Mouse (Mus musculus) midbrain, embryonic 16.5 days (tissue): ENCODE measurements at regions not wholly inside any gene's neighbourhood (a gene's known extent, or its start where the extent isn't known, plus 50 kb on each side); places are given as distances from the start of the nearest gene placed in this dataset.

Experiments used
- ATAC-seq: fragments of 200-750 bp; cut with Nextera tagmentation; 2 replicates; pipeline ENCODE4 v1.8.0; 2017; ENCODE audit warnings: moderate TSS enrichment
- H3K27ac ChIP-seq: fragments of 300-500 bp; sonication (generic); 2 replicates; pipeline ENCODE4 v1.5.1; 2014; ENCODE audit warnings: mild to moderate bottlenecking, low read length, mixed read lengths
- H3K27me3 ChIP-seq: fragments of 300-500 bp; sonication (generic); 2 replicates; pipeline ENCODE4 v1.6.1; 2014; ENCODE audit warnings: low read depth, low read length, mixed read lengths; ENCODE audit not compliant: control insufficient read depth, insufficient read depth
- H3K36me3 ChIP-seq: fragments of 300-500 bp; sonication (generic); 2 replicates; pipeline ENCODE4 v1.6.1; 2014; ENCODE audit warnings: mild to moderate bottlenecking, low read length, moderate library complexity, mixed read lengths; ENCODE audit not compliant: control insufficient read depth, insufficient read depth
- H3K4me1 ChIP-seq: fragments of 300-500 bp; sonication (generic); 2 replicates; pipeline ENCODE4 v1.6.1; 2014; ENCODE audit warnings: mild to moderate bottlenecking, low read length, mixed read lengths; ENCODE audit not compliant: control insufficient read depth, insufficient read depth
- H3K4me2 ChIP-seq: fragments of 300-500 bp; sonication (generic); 2 replicates; pipeline ENCODE4 v1.6.1; 2014; ENCODE audit warnings: mild to moderate bottlenecking, low read length, mixed read lengths
- H3K4me3 ChIP-seq: fragments of 300-500 bp; sonication (generic); 2 replicates; pipeline ENCODE4 v1.5.1; 2014; ENCODE audit warnings: low read depth, mild to moderate bottlenecking, low read length, moderate library complexity, mixed read lengths
- H3K9ac ChIP-seq: fragments of 300-500 bp; sonication (generic); 2 replicates; pipeline ENCODE4 v1.6.1; 2014; ENCODE audit warnings: low read depth, low read length, mixed read lengths
- H3K9me3 ChIP-seq: fragments of 300-500 bp; sonication (generic); replicated peaks from 2 replicates; pipeline ENCODE4 v1.6.1; 2014; ENCODE audit warnings: mild to moderate bottlenecking, low read length, mixed read lengths; ENCODE audit not compliant: control insufficient read depth, poor library complexity, severe bottlenecking
- WGBS: fragments of 180-500 bp; shearing (Covaris S2); extraction: QIAGEN DNeasy Blood & Tissue Kit; methylation state at CpG from one replicate; pipeline ENCODE4 v1.1.7; 2014; 5-methylcytosine and 5-hydroxymethylcytosine counted together

DNA sequence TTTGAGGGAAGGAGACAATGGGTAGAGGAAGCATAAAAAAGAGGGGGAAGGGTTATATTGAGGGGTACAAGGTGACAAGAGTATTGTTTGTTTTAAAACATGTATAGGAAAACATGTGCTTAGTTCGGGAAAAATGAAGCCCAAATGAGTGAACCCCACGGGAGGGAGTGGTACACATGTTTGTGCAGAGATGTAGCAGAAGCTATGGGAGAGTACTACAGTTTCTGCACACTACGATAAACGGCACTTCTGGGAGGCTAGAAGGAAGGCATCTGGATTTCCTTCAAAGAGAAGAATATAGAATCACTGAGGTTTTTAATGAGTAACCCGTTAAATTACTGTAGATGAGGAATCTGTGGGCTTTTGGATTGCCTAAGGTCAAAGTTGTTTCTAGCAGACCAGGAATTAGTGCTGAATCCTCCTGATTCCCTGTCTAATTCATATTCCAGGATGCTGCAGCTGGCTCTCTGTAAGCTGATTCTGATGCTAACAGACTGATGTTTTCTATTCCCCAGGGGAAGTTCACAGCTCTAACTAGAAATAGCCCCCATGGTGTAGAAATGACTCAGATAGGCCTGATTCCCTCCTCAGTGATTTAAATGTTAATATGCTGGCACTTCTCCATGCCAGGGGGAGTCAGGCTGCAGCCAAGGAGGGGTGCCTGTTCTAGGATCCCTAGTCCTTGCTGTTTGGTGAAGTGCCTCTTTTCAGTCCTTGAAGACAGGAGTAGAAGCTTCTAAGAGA, 391.2 kb upstream of the Sel1l start:
- Histone ChIP-seq H3K4me2 (no peak overlapping the region), H3K36me3 (no peaks in the 10 kb centered on the region), H3K9ac (no peak overlapping the region), H3K27ac (no peak overlapping the region), H3K4me1 (no peaks in the 10 kb centered on the region), H3K4me3 (no peak overlapping the region), H3K27me3 (no peaks in the 10 kb centered on the region), H3K9me3 (no peaks in the 10 kb centered on the region)
- 60% methylated on average over 5 of the region's 5 CpGs for WGBS
- peak; percentile 36; the same call in 1 of the 2 replicates for ATAC-seq

DNA sequence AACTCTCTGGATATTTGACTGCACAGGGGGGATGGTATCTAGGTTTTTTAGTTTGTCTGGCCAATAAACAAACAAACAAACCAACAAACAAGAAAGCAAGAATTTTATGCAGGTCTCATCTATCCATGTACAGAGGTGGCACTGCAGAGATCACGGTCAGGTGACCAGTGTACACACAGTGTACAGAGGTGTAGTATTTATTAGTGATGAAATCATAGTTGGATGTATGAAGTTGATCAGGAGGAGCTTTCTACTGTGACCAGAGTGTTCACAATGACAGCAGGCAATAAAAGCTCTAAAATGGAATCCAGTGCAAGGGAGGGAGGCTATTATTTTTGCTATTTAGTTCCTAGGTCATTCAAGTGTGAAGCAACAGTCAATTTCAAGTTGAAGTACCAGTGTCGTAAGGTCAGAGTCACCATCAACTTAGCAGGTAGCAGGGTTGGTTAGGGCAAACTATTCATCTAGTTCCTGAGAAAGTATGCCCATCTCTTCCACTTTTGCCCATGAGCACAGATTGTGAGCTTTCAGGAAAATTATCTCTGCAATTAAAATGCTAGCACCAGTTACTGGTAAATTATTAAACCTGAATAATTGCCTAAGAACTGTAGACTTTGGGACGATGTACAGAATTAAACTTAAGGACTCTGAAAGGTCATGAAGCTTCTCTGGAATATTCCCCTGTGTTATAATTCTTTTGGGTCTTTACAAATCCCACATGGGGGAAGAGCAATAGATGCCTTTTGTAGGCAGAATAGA, 384.9 kb upstream of the Sel1l start:
- H3K4me3 ChIP-seq, result no peak overlapping the region
- H3K4me2 ChIP-seq, result no peak overlapping the region
- H3K36me3 ChIP-seq, result no peaks in the 10 kb centered on the region
- no peaks in the 10 kb centered on the region for H3K9me3 ChIP-seq
- no peaks in the 10 kb centered on the region for H3K4me1 ChIP-seq
- no peak overlapping the region for H3K27ac ChIP-seq
- H3K9ac ChIP-seq, result no peak overlapping the region
- 88% methylated on average over 3 of the region's 3 CpGs for WGBS
- H3K27me3 ChIP-seq, result no peaks in the 10 kb centered on the region
- no peak for ATAC-seq

DNA sequence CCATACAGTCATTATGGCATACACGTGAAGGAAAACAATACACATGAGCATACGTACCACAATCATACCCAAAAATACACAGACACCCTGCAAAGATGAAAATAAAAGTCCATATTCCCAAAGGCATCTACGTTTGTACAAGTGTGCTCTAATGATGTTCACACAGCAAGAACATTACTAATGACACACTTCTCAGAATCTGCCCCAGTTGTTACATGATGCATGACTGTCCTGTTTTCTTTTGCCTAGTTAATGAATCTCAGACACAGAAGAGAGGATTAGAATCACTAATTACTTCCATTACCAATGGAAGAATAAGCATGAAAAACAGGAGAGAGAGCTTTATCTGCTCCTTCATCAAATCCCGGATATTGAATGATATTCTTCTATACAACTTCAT, 379.6 kb upstream of the Sel1l start:
- H3K27ac ChIP-seq, result no peak overlapping the region
- 62% methylated on average over 4 of the region's 4 CpGs for WGBS
- H3K9me3 ChIP-seq, result no peaks in the 10 kb centered on the region
- no peak overlapping the region for H3K4me2 ChIP-seq
- H3K9ac ChIP-seq, result no peak overlapping the region
- H3K4me3 ChIP-seq, result no peak overlapping the region
- H3K27me3 ChIP-seq, result no peaks in the 10 kb centered on the region
- no peaks in the 10 kb centered on the region for H3K36me3 ChIP-seq
- no peak for ATAC-seq
- H3K4me1 ChIP-seq, result no peaks in the 10 kb centered on the region

DNA sequence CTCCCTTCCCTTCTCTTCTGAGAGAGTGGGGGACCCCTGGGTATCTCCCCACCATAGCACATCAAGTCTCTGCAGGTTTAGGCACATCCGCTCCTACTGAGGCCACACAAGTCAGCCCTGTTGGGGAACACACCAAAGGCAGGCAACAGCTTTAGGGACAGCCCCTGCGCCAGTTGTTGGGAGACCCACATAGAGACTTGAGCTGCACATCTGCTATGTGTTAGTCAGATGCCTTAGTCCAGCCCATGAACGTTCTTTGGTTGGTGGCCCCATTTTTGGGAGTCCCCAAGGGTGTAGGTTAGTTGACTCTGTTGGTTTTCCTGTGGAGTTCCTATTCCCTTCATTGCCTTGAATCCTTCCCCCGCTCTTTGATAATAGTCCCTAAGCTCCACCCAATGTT, 354.4 kb upstream of the Sel1l start:
- no peaks in the 10 kb centered on the region for H3K9me3 ChIP-seq
- no peaks in the 10 kb centered on the region for H3K36me3 ChIP-seq
- no peak for ATAC-seq
- H3K27ac ChIP-seq, result no peak overlapping the region
- H3K27me3 ChIP-seq, result no peaks in the 10 kb centered on the region
- H3K4me1 ChIP-seq, result no peaks in the 10 kb centered on the region
- H3K4me3 ChIP-seq, result no peak overlapping the region
- 97% methylated on average over 4 of the region's 4 CpGs for WGBS
- H3K4me2 ChIP-seq, result no peak overlapping the region
- H3K9ac ChIP-seq, result no peak overlapping the region

DNA sequence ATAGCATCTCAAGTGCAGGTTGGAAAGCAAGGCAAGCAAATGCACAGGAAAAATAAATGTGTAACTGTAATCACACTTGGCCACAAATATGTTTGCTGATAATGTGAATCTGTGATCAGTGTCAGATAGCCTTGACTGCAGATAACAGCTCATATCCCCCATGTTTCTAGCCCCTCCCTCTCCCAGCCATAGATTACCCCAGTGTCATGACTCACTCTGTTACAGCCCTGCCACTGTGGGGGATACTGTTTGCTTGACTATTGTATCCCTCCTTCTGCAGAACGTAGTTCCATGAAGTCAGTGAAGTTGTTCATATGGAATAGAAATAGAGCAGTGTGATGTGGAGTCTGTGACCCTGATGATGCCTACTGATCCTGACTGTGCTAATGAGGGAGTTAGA, 351.6 kb upstream of the Sel1l start:
- Histone ChIP-seq H3K9me3 (no peaks in the 10 kb centered on the region), H3K4me1 (no peaks in the 10 kb centered on the region), H3K4me3 (no peak overlapping the region), H3K36me3 (no peaks in the 10 kb centered on the region), H3K9ac (no peak overlapping the region), H3K27ac (no peak overlapping the region), H3K4me2 (no peak overlapping the region), H3K27me3 (no peaks in the 10 kb centered on the region)
- no peak for ATAC-seq
- 68% methylated on average over 1 of the region's 1 CpGs for WGBS

DNA sequence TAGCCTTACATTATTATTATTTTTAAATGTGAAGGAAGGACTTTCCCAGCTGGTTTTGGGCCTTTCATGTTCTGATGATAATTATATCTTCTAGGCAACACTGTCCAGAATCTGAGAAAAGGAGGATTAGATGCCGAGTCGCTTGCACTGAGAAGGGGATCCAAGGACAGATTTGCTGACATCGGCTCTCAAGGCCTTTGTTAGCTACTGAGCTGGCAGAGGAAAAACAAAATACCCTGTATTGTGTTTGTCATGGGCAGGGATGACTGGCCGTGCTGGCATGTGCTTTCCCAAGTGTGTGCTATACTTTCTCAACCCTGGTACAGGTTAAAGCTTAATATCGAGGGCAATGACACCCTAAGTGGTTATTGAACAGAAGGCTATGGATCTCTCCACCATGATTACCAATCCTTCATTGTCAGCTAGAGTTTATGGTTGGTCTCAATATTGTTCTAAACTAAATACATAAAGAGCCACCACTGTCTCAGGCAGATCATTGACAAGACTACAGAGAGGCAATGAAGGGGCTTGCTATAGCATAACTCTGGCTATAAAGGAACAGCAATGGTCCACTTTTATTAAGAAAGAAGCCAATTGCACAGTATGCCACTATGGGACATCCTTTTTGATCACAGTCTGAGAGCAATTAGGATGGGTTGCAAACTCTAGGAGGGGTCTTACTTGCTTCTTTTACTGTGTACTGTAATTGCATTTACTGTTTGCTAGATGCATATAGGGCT, 350.0 kb upstream of the Sel1l start:
- ATAC-seq, result no peak

DNA sequence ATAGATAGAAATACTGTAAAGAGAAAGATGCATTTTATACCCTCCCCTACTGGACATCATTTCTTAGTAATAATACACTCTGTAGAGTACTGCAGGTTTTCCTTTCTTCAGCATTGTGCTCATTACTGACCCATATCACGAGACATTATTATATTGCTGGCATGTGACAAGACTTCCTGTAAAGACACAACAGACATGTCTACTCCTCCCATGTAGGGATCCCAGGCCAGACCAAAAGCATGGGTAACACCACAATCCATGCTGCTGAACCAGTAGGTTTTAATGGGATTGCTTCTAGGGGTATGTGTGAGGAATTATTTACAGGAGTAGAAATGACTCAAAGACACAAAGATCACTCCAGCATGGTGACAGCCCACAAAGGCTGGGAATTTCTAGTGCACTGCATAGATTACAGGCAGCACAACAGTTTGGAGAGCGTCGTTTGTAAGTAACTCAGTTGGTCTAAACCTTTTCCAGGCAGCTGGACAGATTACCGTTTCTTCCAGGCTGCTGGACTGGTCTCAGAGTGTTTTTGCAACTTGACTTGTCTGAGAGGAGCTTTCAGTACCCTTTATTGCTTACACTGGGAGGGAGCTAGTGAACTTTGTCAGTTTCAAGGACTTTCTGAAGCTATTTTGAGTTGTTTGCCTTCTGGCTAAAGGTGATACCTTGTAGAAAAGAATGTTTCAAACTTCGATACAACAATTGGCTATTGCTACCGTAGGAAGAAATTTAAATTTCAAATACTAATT, 345.2 kb upstream of the Sel1l start:
- H3K4me2 ChIP-seq, result no peak overlapping the region
- no peaks in the 10 kb centered on the region for H3K9me3 ChIP-seq
- no peaks in the 10 kb centered on the region for H3K27me3 ChIP-seq
- 84% methylated on average over 6 of the region's 6 CpGs for WGBS
- H3K4me1 ChIP-seq, result no peaks in the 10 kb centered on the region
- no peak for ATAC-seq
- no peak overlapping the region for H3K27ac ChIP-seq
- no peak overlapping the region for H3K9ac ChIP-seq
- no peaks in the 10 kb centered on the region for H3K36me3 ChIP-seq
- H3K4me3 ChIP-seq, result no peak overlapping the region

More for the DNA sequence above, 350.0 kb upstream of the Sel1l start:
- Histone ChIP-seq H3K36me3 (no peaks in the 10 kb centered on the region), H3K4me3 (no peak overlapping the region), H3K4me1 (no peaks in the 10 kb centered on the region), H3K4me2 (no peak overlapping the region), H3K27me3 (no peaks in the 10 kb centered on the region), H3K27ac (no peak overlapping the region; the same call in 1 of the 2 replicates), H3K9me3 (no peaks in the 10 kb centered on the region), H3K9ac (no peak overlapping the region)
- 41% methylated on average over 5 of the region's 5 CpGs for WGBS

DNA sequence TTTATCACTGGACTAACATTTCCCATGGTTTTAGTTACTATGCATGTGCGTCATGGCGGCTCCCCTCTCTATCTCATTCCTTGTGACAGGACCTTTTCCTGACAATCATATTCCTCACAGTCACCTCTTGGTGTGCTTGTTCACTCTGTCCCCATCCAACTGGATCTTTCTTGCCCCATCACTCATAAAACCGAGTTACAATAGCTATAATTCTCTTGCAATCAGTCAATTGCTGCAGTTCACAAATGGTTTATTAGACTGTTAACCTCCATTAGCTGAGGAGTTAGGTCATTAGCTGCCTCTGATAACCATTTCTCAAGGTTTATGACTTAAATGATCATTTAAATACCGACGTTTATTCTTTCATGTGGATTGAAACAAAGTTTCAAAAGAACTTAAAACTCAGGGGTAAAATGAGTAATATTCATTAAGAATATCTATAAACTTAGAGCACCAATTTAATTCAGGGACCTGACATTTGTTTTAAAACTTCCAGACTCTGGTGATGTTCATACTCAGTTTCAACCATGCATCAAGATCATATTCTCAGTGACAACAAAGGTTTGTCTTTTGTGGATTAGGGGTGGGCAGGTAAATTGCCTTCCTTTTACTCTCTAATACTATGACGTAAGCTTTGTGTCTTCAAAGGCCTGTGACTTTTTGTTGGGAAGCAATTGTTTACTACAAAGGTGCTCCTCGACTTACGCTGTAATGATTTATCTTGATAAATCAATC, 344.4 kb upstream of the Sel1l start:
- Histone ChIP-seq H3K9me3 (no peaks in the 10 kb centered on the region), H3K4me2 (no peak overlapping the region), H3K27ac (no peak overlapping the region), H3K27me3 (no peaks in the 10 kb centered on the region), H3K36me3 (no peaks in the 10 kb centered on the region), H3K4me1 (no peaks in the 10 kb centered on the region), H3K9ac (no peak overlapping the region), H3K4me3 (no peak overlapping the region)
- 94% methylated on average over 8 of the region's 8 CpGs for WGBS
- no peak for ATAC-seq
